Mouse (Mus musculus) skeletal muscle tissue, postnatal 0 days (tissue): ENCODE data around the gene Cited4. TPM values are rescaled to one million over a fixed set of nuclear protein-coding genes. Genes with fewer than 3 reads are reported as not detected.

Experiments
- polyA plus RNA-seq: library from polyadenylated mRNA; unstranded; fragments of >200 nt; fragmentation: Nextera tagmentation; extraction: Ambion mirVana; gene quantifications from 2 replicates; pipeline ENCODE4 v1.2.1, GENCODE M21; 2015

Cited4 gene
- 16.2 and 19.9 TPM in 2 replicates for polyA plus RNA-seq

DNA sequence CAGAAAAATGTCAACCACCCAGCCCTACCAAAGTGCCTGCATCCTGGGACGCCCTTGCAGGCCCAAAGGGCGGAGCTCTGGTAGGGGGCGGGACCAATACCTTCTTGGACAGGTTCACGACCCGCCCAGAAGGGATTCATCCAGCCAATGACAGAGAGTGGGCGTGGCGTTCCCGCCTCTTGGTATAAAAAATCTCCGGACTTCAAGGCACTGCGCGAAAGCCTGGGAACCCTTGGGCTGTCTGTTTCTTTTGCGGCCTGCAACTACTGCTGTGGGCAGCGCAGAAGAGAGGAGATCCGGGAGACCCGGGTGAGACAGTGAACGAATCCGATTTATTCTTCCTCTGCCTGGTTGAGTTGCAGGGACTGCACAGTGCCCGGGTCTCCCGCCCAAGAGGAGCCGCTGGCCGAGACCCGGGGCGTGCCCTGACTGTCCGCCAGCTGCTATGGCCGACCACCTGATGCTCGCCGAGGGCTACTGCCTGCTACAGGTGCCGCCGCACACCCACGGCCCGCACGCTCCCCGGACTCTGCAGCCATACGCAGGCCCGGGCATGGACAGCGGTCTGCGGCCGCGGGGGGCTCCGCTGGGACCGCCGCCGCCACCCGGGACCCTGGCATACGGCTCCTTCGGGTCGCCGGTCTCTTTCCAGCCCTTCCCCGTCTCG is at the start of gene Cited4:
Gene Cited4 (plus strand): TSS at position 215 of the 667 bp plus-strand sequence.

Other genes with a start within 250 kb of the Cited4 start
- gene Slfnl1, start 134.3 kb upstream of the Cited4 start, polyA plus RNA-seq, result not detected in 2 replicates
- gene Ctps, start 96.3 kb upstream of the Cited4 start, polyA plus RNA-seq, result 31.3 and 33.6 TPM in 2 replicates
- gene Gm8439, start 77.8 kb upstream of the Cited4 start, polyA plus RNA-seq, result not detected in 2 replicates
- 8.2 and 11.8 TPM in 2 replicates for gene Kcnq4, start 82.0 kb downstream of the Cited4 start, polyA plus RNA-seq
- gene Nfyc, start 165.0 kb downstream of the Cited4 start, polyA plus RNA-seq, result 59.8 and 62.3 TPM in 2 replicates
- 0.09 and 0.17 TPM in 2 replicates for gene Rims3, start 188.2 kb downstream of the Cited4 start, polyA plus RNA-seq